Comparison of ENCODE assay signal across 11 mouse cellular contexts in genomic region chr3:104350253-104350945, GRCm38 (mm10).
DNase-seq lines count a peak whose midpoint lies in the region; ATAC-seq lines count a peak whose summit lies in the region.
"Had no signal": no experiment of that assay in that cellular context is flagged by ENCODE, and none has a peak within 500 bp of the region (broad histone marks: within the 10 kb centered on the region; RNA-seq: fewer than 3 reads in every experiment).

No protein-coding gene starts in this region.

- peak overlapping the region; percentile 1; the same call in 1 of the 2 replicates for H3K27ac ChIP-seq in kidney, embryonic 14.5 days (ENCODE audit: low read depth, low read length)

- ATAC-seq in kidney, embryonic 14.5 days (ENCODE audit: low FRiP score, low TSS enrichment): 0 out of 2 replicates have a peak, but pooled peaks have one; percentile 40
- ATAC-seq: liver, postnatal 0 days had no signal

- WGBS in kidney, embryonic 14.5 days: 67% methylated on average over 2 of the region's 2 CpGs

- no peaks in the 10 kb centered on the region for H3K36me3 ChIP-seq in kidney, embryonic 14.5 days (ENCODE audit: control insufficient read depth, insufficient read depth, low read length)

- H3K4me2 ChIP-seq in kidney, embryonic 14.5 days (replicated peaks; ENCODE audit: low read depth, low read length): no peak overlapping the region

- intact Hi-C loops in left cerebral cortex, postnatal 10 days (cut with DNase I): no loop called here

- H3K4me3 ChIP-seq in kidney, embryonic 14.5 days (ENCODE audit: low read length): no peak overlapping the region

- DNase-seq in kidney, postnatal 25 days: no peak
- DNase-seq in 3T3-L1 (ENCODE audit: low read depth, low spot score): peak; percentile 25
- DNase-seq in Muller cell, postnatal 12 days (ENCODE audit: inconsistent ontology term): peak; percentile 84
- DNase-seq in kidney, postnatal 14 days: peak; percentile 37
- DNase-seq in left cerebral cortex, postnatal 10 days (ENCODE audit: extremely low spot score in 1 of 2, low spot score in 2 of 2): no peak
- no peak for DNase-seq in adrenal gland, postnatal 4 days (ENCODE audit: low spot score in 2 of 2)
- DNase-seq: adrenal gland, postnatal 36 days; cerebellum, adult 9-11 months; heart, adult 11 months; liver, postnatal 0 days had no signal

- H3K4me1 ChIP-seq in kidney, embryonic 14.5 days (ENCODE audit: control insufficient read depth, insufficient read depth, low read length): peaks cover 23% of the 10 kb centered on the region

- no peak overlapping the region for H3K9ac ChIP-seq in kidney, embryonic 14.5 days (ENCODE audit: low read depth, low read length)
- H3K9ac ChIP-seq: liver, postnatal 0 days had no signal

- H3K9me3 ChIP-seq in kidney, embryonic 14.5 days (ENCODE audit: control insufficient read depth, low read length): no peaks in the 10 kb centered on the region

- no peaks in the 10 kb centered on the region for H3K27me3 ChIP-seq in kidney, embryonic 14.5 days (ENCODE audit: control insufficient read depth, insufficient read depth, low read length)

Comparison
In these comparisons a context has a peak if more than half of its experiments do, and no peak if none do; other contexts are left out.
1. DNase-seq: peak in 3T3-L1 (single experiment), Muller cell, postnatal 12 days (single experiment) and kidney, postnatal 14 days (single experiment); none in kidney, postnatal 25 days (0 of 2), left cerebral cortex, postnatal 10 days (0 of 2) and adrenal gland, postnatal 4 days (0 of 2).